Mouse (Mus musculus): ENCODE measurements around the gene Wasf3.

Gene Wasf3

DNA sequence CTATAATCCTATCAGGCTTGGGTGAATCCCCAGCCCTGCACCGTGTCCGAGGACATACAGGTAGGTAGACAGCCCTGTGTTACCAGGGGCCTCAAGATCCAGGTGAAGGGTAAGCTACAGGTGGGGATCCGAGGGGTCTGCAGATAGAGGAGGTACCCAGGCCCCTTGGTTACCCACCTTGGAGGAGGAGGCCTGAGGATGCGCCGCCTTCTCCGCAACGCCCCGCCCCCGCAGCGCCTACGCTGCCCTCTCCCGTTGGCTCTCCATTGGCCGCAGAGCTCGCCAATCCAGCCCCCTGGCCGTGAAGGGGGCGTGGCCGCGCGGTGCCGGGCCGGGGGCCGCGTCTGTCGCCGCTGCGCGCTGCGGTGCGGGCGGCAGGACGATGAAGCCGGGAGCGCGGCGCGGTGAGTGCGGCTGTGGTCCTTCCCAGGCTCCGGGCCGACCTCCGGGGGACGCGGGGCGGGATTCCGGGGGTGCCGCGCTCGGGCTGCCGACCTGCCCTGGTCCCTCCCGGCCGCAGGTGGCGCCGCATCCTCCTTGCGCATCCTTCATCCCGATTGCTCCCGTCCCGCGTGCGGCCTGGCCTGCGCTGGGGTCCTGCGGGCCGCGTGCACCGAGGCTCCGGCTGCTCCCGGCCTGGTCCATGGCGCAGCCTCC is at the start of gene Wasf3:
Gene Wasf3, plus strand, starts transcription at position 51 of the 657 bp plus-strand sequence.
- DNase-seq (ENCODE audit: low read depth, low spot score) = peak; percentile 87

DNA sequence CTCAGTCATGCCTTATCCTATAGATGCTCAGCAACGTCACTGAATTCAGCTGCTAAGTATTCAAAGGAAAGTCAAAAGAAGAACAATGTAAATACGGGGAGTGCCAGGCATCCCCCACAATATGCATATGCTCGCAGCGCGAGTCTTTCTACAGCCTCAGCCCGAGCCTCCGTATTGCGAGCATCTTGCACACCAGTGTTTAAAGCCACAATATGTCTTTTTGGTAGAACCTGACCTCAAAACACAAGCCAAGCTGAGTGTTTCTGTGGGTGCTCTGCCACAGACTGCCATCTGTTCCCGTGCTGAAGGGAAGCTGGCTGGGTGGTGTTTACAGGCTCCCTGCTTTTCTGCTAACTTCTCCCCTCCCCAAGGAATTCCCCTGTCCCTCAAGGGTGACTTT is 46.7 kb upstream of the Wasf3 start:
- DNase-seq (ENCODE audit: low read depth, low spot score) = no peak

DNA sequence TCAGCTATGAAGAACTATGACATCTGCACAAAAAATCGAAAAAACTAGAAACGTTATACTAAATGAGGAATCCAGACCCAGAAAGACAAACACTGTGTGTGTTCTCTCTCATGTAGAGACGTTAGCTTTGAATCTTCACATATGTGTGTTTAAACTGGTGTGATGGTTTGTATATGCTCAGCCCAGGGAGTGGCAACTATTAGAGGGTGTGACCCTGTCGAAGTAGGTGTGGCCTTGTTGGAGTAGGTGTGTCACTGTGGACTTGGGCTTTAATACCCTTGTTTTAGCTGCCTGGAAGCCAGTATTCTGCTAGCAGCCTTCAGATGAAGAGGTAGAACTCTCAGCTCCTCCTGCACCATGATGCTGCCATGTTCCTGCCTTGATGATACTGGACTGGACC is 44.7 kb upstream of the Wasf3 start:
- no peak for DNase-seq (ENCODE audit: low read depth, low spot score)

DNA sequence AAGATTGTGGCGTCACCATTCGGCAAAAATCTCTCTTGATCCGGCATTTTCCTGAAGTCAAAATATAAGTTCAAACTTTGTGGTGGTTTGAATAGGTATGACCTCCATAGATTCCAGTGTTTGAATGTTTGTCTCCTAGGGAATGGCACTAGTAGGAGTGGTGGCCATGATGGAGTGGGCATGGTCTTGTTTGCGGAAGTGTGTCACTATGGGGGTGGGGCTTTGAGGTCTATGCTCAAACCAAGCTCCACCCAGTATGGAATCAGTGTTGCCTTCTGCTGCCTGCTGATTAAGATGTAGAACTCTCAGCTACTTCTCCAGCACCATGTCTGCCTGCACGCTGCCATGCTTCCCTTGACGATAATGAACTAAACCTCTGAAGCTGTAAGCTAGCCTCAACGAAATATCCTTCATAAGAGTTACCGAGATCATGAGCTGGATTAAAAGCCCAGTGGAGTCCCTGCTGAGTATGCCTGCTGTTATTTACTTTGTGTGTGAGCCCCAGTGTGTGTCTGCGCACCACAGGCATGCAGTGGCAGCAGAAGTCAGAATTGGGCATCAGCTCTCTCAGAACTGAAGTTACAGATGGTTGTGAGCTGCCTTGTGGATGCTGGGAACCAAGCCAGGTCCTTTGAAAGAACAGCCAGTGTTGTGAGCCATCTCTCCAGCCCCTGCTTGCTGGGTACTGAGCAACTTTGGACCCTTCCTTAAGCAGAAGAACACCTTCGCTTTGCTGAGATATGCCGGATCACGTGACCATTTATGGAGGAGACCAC is 39.7 kb upstream of the Wasf3 start:
- DNase-seq (ENCODE audit: low read depth, low spot score) = no peak

DNA sequence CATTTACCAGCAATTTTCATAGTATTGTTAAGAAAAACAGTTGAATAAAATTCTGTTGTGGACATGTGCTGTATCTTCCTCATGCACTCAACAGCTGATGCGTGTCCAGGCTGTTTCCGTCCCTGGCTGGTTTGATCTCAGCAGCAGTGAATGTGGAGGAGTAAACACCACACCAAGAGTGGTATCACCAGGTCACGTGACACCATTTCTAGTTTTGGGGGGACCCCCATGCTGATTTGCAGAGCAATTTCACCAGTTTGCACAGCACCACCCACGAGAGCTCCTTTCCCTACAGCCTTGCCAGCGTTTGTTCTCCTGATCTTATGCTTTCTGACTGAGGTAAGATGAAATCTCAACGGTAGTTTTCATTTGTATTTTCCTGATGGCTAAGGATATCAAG is 37.7 kb upstream of the Wasf3 start:
- no peak for DNase-seq (ENCODE audit: low read depth, low spot score)

DNA sequence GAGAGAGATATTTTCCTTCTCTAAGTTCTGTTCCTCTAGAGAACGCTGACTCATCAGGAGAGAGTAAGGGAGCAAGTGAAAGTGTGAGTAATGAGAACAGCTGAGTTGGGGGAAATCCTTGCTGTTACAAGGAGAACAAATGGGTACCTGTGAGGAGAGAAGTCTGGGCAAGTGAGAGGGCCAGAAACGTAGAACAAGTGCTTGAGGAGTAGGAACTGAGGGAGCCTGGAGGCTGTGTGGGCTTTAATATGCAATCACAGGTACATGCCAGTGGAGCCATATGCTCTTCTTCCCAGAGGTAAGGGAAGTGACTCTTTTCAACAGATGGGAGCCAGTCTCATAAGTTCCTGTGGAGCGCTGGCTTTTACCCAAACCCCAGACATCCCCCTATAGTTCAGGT is 35.6 kb upstream of the Wasf3 start:
- DNase-seq (ENCODE audit: low read depth, low spot score) = no peak

DNA sequence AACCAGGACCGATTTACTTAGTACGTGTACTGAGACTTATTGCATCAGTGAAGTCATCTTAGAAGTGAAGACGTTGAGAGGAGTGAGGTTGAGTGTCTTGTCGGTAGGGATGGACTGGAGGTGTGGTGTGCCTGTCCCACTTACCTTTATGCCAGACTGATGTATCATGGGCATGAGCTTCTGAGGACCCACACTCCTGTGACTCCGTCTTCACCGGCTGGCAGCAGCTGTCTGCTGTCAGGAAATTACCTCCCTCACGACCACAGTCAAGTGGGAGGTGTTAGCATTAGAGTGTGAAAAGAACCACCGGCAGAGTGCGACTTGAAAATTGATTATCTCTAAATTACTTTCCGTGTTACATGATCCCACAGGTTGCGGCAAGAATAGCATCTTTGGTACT is 34.0 kb upstream of the Wasf3 start:
- no peak for DNase-seq (ENCODE audit: low read depth, low spot score)

DNA sequence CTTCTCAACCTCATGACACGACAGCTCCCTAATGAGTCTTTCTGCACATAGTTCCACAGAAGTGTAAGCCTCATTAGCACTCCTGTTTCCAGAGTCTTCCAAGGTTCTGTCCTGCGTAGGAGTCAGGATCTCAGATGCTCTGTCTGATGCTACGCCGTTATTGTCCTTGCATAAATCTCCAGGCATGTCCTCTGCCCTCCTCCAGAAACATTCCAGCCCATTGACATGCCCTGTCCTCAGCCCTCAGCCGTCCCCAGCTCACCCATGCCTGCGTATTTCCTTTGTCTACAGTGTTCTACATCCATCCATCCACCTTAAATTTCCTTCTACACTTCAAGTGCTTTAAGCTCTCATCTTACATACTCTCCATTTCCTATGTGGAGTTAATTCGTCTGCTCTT is 32.8 kb upstream of the Wasf3 start:
- no peak for DNase-seq (ENCODE audit: low read depth, low spot score)

DNA sequence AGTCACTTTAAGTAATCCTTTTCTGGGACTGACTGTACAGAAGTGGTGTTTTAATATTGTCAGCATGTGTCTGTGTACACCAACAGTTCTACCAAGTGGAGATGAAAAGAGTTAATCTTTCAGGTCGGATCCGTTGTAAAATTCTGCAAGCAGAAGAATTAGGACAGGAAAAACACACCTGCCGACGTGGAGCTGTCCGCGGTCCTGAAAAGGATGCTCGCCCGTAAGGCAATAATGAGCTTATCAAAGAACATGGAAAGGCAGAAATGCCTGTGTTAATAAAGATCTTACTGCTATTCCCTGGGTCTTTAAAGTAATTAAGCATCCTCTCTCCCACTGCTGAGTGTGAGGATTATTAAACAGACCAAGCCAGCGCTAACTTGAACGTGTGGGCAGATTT is 24.4 kb upstream of the Wasf3 start:
- peak; percentile 32 for DNase-seq (ENCODE audit: low read depth, low spot score)

DNA sequence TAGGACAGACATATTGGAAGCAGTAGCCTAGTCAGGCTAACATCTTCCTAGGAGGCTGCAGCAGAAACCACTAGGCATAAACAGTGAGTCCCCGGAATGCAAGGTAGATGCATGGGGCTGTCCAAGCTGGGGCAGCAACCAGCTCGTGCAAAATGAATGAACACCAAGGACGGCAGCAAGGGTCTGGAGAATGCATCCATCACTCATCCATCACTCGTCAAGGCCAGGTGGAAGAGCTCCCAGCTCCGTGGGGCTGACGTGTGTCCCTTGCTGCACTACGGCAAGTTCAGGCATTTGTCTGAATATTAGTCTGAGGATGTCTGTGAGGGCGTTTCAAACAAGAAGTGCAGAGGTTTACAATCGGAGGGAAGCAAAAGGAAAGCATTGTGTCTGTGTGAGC is 22.1 kb upstream of the Wasf3 start:
- DNase-seq (ENCODE audit: low read depth, low spot score) = no peak

DNA sequence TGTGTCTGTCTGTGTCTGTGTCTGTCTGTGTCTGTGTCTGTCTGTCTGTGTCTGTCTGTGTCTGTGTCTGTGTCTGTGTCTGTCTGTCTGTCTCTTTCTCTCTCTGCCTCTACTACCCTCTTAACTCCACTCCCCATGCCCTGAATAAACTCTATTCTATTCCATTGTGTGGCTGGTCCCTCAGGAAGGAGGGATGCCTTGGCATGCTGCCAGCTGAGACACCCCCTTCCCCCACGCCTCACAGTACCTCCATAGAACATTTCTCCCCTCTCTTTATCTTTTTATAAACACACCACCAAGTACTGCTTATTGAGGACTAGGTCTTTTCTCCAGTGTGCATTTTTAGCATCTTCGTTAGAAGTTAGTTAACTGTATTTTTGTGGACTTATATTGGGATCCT is 16.4 kb upstream of the Wasf3 start:
- DNase-seq (ENCODE audit: low read depth, low spot score) = no peak

DNA sequence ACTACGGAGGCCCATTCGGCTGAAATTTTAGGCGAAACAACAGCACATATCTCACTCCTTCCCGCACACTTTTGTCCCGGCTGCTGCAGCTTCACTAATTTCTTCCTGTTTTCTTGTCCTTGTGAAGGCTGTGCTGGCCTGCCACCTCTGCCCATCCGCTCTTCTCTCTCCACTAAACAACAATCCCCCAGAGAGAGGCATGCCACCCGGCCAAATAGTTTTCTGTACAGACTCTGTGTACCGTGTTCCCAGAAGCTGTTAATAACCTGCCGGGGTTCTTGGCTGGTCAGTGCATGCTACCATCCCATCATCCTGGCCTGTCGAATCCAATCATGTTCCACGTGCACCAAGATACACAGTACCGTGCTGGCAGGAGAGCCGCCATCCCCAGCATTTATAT is 15.8 kb upstream of the Wasf3 start:
- DNase-seq (ENCODE audit: low read depth, low spot score) = no peak

DNA sequence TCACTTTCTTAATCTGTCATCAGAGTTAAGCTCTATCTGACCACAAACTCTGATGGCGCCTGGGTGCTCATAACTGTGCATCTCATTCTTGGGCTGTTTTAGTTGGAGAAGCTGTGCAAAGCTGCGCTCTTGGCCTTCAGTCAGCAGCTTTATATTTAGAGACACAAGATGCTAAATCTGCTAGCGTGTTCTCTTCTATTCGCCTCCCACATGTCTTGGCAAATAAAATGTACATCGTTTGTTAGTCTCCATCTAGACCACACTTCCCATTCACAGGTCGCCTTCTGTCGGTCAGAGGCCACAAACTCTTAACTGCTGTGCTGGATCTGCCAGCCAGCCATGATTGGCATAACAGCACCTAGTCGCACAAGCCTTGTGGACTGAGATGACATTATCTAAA is 14.0 kb upstream of the Wasf3 start:
- DNase-seq (ENCODE audit: low read depth, low spot score) = no peak

DNA sequence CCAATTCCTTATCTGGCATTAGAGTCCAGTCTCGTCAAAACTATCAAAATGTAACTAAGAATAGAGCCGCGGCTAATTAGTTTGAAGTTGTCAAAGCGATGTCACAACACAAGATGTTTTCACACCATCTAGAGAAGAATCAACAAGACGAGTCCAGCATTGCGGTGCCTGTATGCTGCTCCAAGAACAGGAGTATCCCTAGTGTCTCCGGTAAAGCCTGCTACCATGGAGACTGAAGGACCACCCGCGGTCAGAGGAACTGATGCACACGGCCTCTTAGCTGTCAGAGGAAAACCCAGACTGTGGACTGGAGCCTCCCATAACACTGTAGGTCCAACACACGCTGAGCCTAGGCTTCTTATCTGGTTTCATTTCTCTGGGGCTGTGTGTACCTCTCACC is 11.5 kb upstream of the Wasf3 start:
- DNase-seq (ENCODE audit: low read depth, low spot score) = no peak

DNA sequence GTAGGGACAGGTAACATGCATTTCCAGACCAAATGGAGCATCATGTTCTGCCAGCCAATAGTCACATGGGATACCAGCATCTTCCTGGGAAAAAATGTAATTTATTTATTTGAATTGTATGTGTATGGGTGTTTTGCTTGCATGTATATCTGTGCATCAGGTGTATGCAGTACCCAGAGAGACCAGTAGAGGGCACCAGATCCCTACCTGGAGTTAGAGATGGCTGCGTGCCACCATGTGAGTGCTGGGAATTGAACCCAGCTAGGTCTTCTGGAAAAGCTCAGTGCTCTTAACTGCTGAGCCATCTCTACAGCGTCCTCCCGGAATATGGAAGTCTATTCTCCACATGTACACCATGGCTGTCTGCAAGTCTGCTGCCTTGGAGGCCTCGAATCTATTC is 8.2 kb upstream of the Wasf3 start:
- peak; percentile 78 for DNase-seq (ENCODE audit: low read depth, low spot score)

DNA sequence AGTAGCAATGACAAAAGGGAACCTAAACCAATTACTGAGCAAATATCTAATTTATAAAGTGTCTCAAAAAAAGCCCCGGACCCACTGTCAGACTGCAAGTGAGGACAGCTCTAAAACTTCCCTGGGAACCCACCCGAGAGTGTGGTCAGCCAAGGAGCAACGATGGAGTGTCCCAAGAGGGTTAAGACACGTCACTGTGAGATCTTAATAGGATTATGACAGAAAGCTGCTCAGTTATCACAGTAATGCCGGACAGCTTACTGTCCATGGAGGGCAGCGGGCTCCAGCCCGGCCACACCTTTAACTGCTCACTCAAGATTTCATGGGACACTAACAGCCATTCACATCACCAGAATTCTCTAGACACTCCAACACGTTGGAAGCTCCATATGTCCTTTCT is 4.7 kb upstream of the Wasf3 start:
- DNase-seq (ENCODE audit: low read depth, low spot score) = no peak

DNA sequence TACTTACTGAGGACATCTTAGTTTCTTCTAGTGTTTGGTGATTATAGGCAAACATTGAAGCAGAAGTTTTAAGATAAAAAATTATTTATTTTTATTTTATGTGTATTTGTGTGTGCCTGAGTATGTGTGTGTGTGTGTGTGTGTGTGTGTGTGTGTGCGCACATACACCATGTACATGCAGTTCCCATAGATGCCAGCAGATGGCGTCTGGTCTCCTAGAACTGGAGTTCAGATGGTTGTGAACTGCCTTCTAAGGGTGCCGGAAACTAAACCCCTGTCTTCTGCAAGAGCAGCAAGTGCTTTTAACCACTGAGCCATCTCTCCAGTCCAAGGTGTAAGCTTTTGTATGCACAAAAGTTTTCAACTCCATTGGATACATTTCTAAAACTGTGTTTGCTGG is 2.5 kb upstream of the Wasf3 start:
- peak; percentile 83 for DNase-seq (ENCODE audit: low read depth, low spot score)

DNA sequence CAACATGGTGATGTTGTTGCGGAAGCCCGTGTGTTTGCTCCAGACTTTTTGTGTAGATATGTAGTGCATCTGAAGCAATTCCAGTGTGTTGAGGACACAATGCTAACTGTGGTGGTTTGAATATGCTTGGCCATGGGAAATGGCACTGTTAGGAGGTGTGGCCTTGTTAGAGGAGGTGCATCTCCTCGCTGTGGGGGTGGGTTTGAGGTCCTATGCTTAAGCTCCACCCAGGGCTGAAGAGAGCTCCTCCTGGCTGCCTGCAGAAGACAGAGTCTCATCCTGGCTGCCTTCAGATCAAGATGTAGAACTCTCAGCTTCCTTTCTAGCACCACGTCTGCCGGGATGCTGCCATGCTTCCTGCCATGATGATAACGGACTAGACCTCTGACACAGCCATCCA is 1.4 kb upstream of the Wasf3 start:
- DNase-seq (ENCODE audit: low read depth, low spot score) = peak; percentile 37

DNA sequence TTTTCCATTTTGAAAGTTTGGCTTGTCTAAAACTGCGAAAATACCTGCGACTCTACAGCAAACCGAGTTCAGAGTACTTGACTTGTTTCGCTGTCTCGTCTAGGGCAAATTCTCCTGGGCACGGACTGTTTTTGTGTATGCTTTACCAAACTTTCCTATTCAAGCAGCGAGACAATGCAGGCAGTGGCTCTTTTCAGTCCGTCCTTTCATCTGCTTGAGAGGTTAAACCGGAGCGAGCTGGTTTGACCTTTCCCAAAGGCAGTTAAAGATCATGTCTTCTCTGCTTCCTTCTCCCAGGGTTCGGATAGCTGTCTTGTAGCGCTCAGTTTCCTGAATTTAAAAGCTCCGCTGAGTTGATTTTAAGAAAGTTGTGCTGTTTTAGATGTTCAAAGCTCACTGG is 1.2 kb downstream of the Wasf3 start:
- peak; percentile 85 for DNase-seq (ENCODE audit: low read depth, low spot score)

DNA sequence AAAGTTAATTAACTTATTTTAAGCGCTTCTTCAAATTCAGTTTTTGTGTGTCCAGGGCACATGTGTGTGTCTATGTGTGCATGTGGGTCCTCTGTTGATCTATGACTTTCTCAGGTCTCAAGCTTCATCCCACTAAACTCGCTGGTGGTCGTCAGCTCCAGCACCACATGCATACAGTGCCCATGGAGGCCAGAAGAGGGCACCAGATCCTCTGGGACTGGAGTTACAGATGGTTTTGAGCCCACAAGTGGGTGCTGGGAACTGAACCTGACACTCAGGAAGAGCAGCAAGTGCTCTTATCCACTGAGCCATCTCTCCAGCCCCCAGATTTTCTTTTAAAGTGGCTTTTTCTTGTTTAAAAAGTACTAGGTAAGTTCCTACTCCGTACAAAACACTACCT is 2.1 kb downstream of the Wasf3 start:
- peak; percentile 57 for DNase-seq (ENCODE audit: low read depth, low spot score)

DNA sequence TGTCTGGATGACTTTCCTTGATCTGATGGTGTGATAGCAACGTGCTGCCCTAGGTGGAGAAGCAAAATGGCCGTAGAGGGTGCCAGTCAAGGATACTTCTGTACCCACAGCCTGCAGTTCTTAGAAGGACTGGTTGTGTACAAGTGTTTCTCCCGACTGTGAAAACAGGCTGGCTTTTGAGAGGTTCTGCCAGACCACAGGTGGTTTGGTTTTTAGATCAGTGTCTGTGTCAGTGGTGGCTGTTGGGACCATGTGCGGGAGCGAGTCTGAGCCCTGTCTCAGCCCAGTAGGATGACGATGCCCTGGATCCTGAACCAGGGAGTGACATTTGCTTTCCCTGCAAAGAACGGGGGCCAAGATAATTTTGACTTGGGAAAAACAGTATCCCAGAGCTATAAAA is 9.8 kb downstream of the Wasf3 start:
- no peak for DNase-seq (ENCODE audit: low read depth, low spot score)

DNA sequence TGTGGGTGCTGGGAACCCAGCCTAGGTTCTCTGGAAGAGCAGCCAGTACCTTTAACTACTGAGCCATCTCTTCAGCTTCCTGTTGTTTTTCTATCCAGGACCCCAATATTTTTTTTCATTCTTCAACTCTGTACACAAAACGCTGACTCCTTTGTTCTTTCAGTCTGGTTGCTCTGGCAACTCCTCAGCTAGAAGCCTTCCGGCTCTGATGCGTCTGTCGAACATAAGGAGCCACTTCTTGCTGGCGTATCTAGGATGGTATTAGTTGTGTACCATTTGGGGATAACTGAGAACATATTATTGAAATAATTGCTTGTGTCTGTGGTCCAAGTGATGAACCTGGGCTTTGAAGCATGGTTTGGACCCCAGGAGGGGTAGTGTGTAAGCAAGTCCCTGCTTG is 12.5 kb downstream of the Wasf3 start:
- DNase-seq (ENCODE audit: low read depth, low spot score) = no peak

DNA sequence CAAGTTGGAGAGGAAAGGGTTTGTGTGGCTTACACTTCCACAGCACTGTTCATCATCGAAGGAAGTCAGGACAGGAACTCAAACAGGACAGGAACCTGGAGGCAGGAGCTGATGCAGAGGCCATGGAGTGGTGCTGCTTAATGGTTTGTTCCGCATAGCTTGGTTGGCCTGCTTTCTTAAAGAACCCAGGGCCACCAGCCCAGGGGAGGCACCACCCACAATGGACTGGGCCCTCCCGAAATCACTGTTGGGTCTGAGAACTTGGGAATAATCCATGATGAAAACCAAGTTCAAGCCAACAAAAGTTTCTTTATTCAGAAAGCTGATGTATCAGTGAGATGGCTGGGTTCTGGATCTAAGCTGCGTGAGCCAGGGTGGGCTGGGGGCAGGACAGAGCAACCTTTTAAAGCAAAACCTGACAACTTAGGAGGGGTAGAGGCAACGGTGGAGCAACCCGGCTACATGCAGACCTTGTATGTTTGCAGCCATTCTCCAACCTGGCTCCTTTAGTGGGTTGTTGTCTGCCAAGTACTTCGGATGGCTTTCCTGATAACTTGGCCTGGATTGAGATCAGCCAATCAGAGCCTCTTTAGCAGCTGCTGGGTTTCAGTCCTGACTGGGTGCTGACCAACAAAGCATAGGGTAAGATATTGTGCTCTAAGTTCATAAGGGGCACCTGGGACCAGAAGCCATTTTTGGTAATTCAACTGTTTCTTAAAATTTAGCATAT is 13.8 kb downstream of the Wasf3 start:
- no peak for DNase-seq (ENCODE audit: low read depth, low spot score)

All from ES-CJ7 (cell line).